Mouse (Mus musculus) ovary, postnatal 10 days (tissue): ENCODE results near the gene Kank1.
A peak's percentile ranks its signal among the peaks of the same experiment; 100 is the strongest.
"Not testable (repeated sequence)": the region's sequence is repeated elsewhere in the genome, so short reads cannot be mapped to it uniquely, and the experiment has no call there.

Experiments used
- DNase-seq: peaks from one replicate; pipeline ENCODE4 v3.0.0; 2022; ENCODE audit warnings: low spot score

Gene Kank1

GRCm38 (mm10) chr19:25438246-25438645 lies 201.5 kb downstream of the Kank1 start:
- DNase-seq: no peak

GRCm38 (mm10) chr19:25439807-25440206 lies 203.0 kb downstream of the Kank1 start:
- DNase-seq: no peak

- no peak for DNase-seq
Observed at GRCm38 (mm10) chr19:25440736-25441135, 204.0 kb downstream of the Kank1 start.

- DNase-seq: peak; percentile 30
Observed at GRCm38 (mm10) chr19:25445054-25445453, 208.3 kb downstream of the Kank1 start.

GRCm38 (mm10) chr19:25445842-25446241 lies 209.1 kb downstream of the Kank1 start:
- no peak for DNase-seq

- no peak for DNase-seq
Observed at GRCm38 (mm10) chr19:25446683-25447082, 209.9 kb downstream of the Kank1 start.

GRCm38 (mm10) chr19:25447373-25447772 lies 210.6 kb downstream of the Kank1 start:
- DNase-seq: no peak

- DNase-seq: no peak
Observed at GRCm38 (mm10) chr19:25450869-25451629, 214.3 kb downstream of the Kank1 start.

- DNase-seq: no peak
Observed at GRCm38 (mm10) chr19:25453146-25453545, 216.4 kb downstream of the Kank1 start.

GRCm38 (mm10) chr19:25460760-25461159 lies 224.0 kb downstream of the Kank1 start:
- DNase-seq: no peak

GRCm38 (mm10) chr19:25461553-25462320 lies 225.0 kb downstream of the Kank1 start:
- DNase-seq: no peak

GRCm38 (mm10) chr19:25475806-25476205 lies 239.0 kb downstream of the Kank1 start:
- DNase-seq: not testable (repeated sequence)

- no peak for DNase-seq
Observed at GRCm38 (mm10) chr19:25479152-25479669, 242.4 kb downstream of the Kank1 start.

GRCm38 (mm10) chr19:25480820-25481219 lies 244.0 kb downstream of the Kank1 start:
- no peak for DNase-seq
